17 mouse cellular contexts compared by ENCODE assay signal in the genomic region with DNA sequence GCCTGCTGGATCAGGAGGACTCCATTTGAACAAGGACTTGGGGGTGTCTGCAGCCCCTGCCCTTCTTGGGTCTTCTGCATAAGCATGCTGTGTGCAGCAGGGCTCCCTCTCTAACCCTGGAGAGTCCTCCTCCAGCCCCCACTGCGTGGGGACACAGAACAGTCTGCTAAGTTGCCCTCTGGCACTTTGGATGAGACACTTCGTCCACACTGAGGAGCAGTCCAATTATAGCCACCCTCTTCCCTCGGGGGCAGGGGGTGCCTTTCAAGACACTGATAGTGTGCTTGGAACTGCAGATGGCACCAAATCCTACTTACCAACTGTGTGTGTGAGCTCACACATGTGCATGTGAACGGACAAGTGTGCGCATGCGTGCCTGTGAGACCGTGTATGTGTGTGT.
DNase-seq lines count a peak whose midpoint lies in the region; ATAC-seq and TF ChIP-seq lines count a peak whose summit lies in the region.
"Had no signal": no experiment of that assay in that cellular context is flagged by ENCODE, and none has a peak within 500 bp of the region (broad histone marks: within the 10 kb centered on the region; RNA-seq: fewer than 3 reads in every experiment).

No protein-coding gene starts in this region.

- WGBS in hindbrain, embryonic 13.5 days = 76% methylated on average over 7 of the region's 7 CpGs
- WGBS in hindbrain, embryonic 11.5 days = 81% methylated on average over 7 of the region's 7 CpGs
- 69% methylated on average over 7 of the region's 7 CpGs for WGBS in kidney, embryonic 15.5 days
- WGBS in stomach, postnatal 0 days = 75% methylated on average over 7 of the region's 7 CpGs
- WGBS in lung, postnatal 0 days = 69% methylated on average over 7 of the region's 7 CpGs

- H3K36me3 ChIP-seq in hindbrain, embryonic 13.5 days = no peaks in the 10 kb centered on the region
- H3K36me3 ChIP-seq in hindbrain, embryonic 11.5 days (ENCODE audit: control insufficient read depth, insufficient read depth, low read length) = no peaks in the 10 kb centered on the region
- no peaks in the 10 kb centered on the region for H3K36me3 ChIP-seq in kidney, embryonic 15.5 days
- H3K36me3 ChIP-seq in stomach, postnatal 0 days (ENCODE audit: control insufficient read depth, insufficient read depth, low read length) = no peaks in the 10 kb centered on the region
- H3K36me3 ChIP-seq in lung, postnatal 0 days (ENCODE audit: insufficient read depth, low read length) = no peaks in the 10 kb centered on the region
- H3K36me3 ChIP-seq: embryonic facial prominence, embryonic 13.5 days; limb, embryonic 15.5 days had no signal

- DNase-seq in hindbrain, embryonic 11.5 days (ENCODE audit: low spot score) = no peak
- DNase-seq in retina, postnatal 1 day = peak; percentile 46
- DNase-seq in retina, embryonic 14.5 days (ENCODE audit: low spot score) = no peak
- no peak for DNase-seq in stomach, postnatal 0 days (ENCODE audit: low spot score)
- no peak for DNase-seq in testis, postnatal 10 days (ENCODE audit: low spot score)
- DNase-seq in lung, postnatal 0 days (ENCODE audit: low spot score) = no peak
- DNase-seq: B cell, adult 2 months; cerebellum, adult 9-10 months; heart, postnatal 10 days; lung, postnatal 10 days; right cerebral cortex, adult 18-20 months; thymus, postnatal 36 days had no signal

- no peak for TF ChIP-seq EP300 in stomach, postnatal 0 days (optimal IDR thresholded peaks at IDR 0.05)
- no peak for TF ChIP-seq EP300 in lung, postnatal 0 days (IDR thresholded peaks at IDR 0.05)

- peaks cover 38% of the 10 kb centered on the region for H3K4me1 ChIP-seq in hindbrain, embryonic 13.5 days (replicated peaks)
- H3K4me1 ChIP-seq in hindbrain, embryonic 11.5 days (replicated peaks; ENCODE audit: control insufficient read depth, insufficient read depth, low read length) = 0 out of 2 replicates have a peak, but pooled peaks cover 2% of the 10 kb centered on the region
- peaks cover 36% of the 10 kb centered on the region for H3K4me1 ChIP-seq in kidney, embryonic 15.5 days
- no peaks in the 10 kb centered on the region for H3K4me1 ChIP-seq in stomach, postnatal 0 days (replicated peaks; ENCODE audit: control insufficient read depth, insufficient read depth)
- peaks cover 8% of the 10 kb centered on the region for H3K4me1 ChIP-seq in lung, postnatal 0 days (ENCODE audit: insufficient read depth, low read depth, low read length)

- no peaks in the 10 kb centered on the region for H3K27me3 ChIP-seq in hindbrain, embryonic 13.5 days
- no peaks in the 10 kb centered on the region for H3K27me3 ChIP-seq in hindbrain, embryonic 11.5 days (ENCODE audit: control insufficient read depth, insufficient read depth, low read length)
- H3K27me3 ChIP-seq in kidney, embryonic 15.5 days = no peaks in the 10 kb centered on the region
- H3K27me3 ChIP-seq in stomach, postnatal 0 days (ENCODE audit: control insufficient read depth, insufficient read depth, low read length) = no peaks in the 10 kb centered on the region
- H3K27me3 ChIP-seq in lung, postnatal 0 days (replicated peaks; ENCODE audit: insufficient read depth, low read length) = no peaks in the 10 kb centered on the region
- H3K27me3 ChIP-seq: embryonic facial prominence, embryonic 13.5 days; limb, embryonic 15.5 days had no signal

- H3K4me2 ChIP-seq in hindbrain, embryonic 13.5 days = no peak overlapping the region
- no peak overlapping the region for H3K4me2 ChIP-seq in hindbrain, embryonic 11.5 days (replicated peaks; ENCODE audit: low read depth, low read length)
- H3K4me2 ChIP-seq in kidney, embryonic 15.5 days = peak overlapping the region; percentile 30; the same call in 1 of the 2 replicates
- no peak overlapping the region for H3K4me2 ChIP-seq in stomach, postnatal 0 days (replicated peaks; ENCODE audit: low read depth)
- H3K4me2 ChIP-seq in lung, postnatal 0 days (replicated peaks; ENCODE audit: low read depth, low read length) = no peak overlapping the region
- H3K4me2 ChIP-seq: embryonic facial prominence, embryonic 13.5 days; limb, embryonic 15.5 days had no signal

- peak overlapping the region; percentile 31; the same call in 1 of the 2 replicates for H3K9ac ChIP-seq in hindbrain, embryonic 13.5 days
- H3K9ac ChIP-seq in hindbrain, embryonic 11.5 days (ENCODE audit: low read depth, low read length) = no peak overlapping the region
- no peak overlapping the region for H3K9ac ChIP-seq in kidney, embryonic 15.5 days
- H3K9ac ChIP-seq in stomach, postnatal 0 days (ENCODE audit: low read length) = peak overlapping the region; percentile 23; the same call in 1 of the 2 replicates
- no peak overlapping the region for H3K9ac ChIP-seq in lung, postnatal 0 days (replicated peaks; ENCODE audit: low read depth)
- H3K9ac ChIP-seq: embryonic facial prominence, embryonic 13.5 days; limb, embryonic 15.5 days had no signal

- H3K27ac ChIP-seq in hindbrain, embryonic 13.5 days = no peak overlapping the region
- H3K27ac ChIP-seq in hindbrain, embryonic 11.5 days (ENCODE audit: low read depth, low read length) = no peak overlapping the region
- H3K27ac ChIP-seq in kidney, embryonic 15.5 days = no peak overlapping the region; the same call in 1 of the 2 replicates
- no peak overlapping the region for H3K27ac ChIP-seq in stomach, postnatal 0 days (replicated peaks)
- no peak overlapping the region for H3K27ac ChIP-seq in lung, postnatal 0 days (ENCODE audit: low read length)
- H3K27ac ChIP-seq: embryonic facial prominence, embryonic 13.5 days; limb, embryonic 15.5 days had no signal

- no peak overlapping the region for H3K4me3 ChIP-seq in hindbrain, embryonic 13.5 days
- H3K4me3 ChIP-seq in hindbrain, embryonic 11.5 days (ENCODE audit: low read depth, low read length) = no peak overlapping the region
- H3K4me3 ChIP-seq in kidney, embryonic 15.5 days (replicated peaks) = no peak overlapping the region
- no peak overlapping the region for H3K4me3 ChIP-seq in stomach, postnatal 0 days (ENCODE audit: low read depth, low read length)
- no peak overlapping the region for H3K4me3 ChIP-seq in lung, postnatal 0 days (ENCODE audit: low read depth, low read length)
- H3K4me3 ChIP-seq: embryonic facial prominence, embryonic 13.5 days; limb, embryonic 15.5 days had no signal

- no peak for TF ChIP-seq CTCF in stomach, postnatal 0 days (IDR thresholded peaks at IDR 0.05; ENCODE audit: low read depth)
- no peak for TF ChIP-seq CTCF in lung, postnatal 0 days (IDR thresholded peaks at IDR 0.05)

- ATAC-seq in hindbrain, embryonic 13.5 days (ENCODE audit: low FRiP score) = no peak
- ATAC-seq in hindbrain, embryonic 11.5 days (ENCODE audit: low FRiP score) = no peak
- 0 out of 2 replicates have a peak, but pooled peaks have one; percentile 3 for ATAC-seq in kidney, embryonic 15.5 days (replicated peaks; ENCODE audit: low FRiP score)
- no peak for ATAC-seq in stomach, postnatal 0 days (ENCODE audit: low FRiP score, low TSS enrichment)
- no peak for ATAC-seq in lung, postnatal 0 days
- ATAC-seq: forebrain, embryonic 16.5 days had no signal

- H3K9me3 ChIP-seq in hindbrain, embryonic 13.5 days = no peaks in the 10 kb centered on the region
- no peaks in the 10 kb centered on the region for H3K9me3 ChIP-seq in hindbrain, embryonic 11.5 days (ENCODE audit: control insufficient read depth, low read length)
- no peaks in the 10 kb centered on the region for H3K9me3 ChIP-seq in kidney, embryonic 15.5 days (replicated peaks)
- no peaks in the 10 kb centered on the region for H3K9me3 ChIP-seq in stomach, postnatal 0 days (ENCODE audit: control insufficient read depth, low read length)
- H3K9me3 ChIP-seq in lung, postnatal 0 days (ENCODE audit: low read length) = no peaks in the 10 kb centered on the region
- H3K9me3 ChIP-seq: embryonic facial prominence, embryonic 13.5 days; limb, embryonic 15.5 days had no signal

Comparison
In these comparisons a context has a peak if more than half of its experiments do, and no peak if none do; other contexts are left out.
1. H3K9ac ChIP-seq: peak in hindbrain, embryonic 13.5 days (single experiment) and stomach, postnatal 0 days (single experiment); none in hindbrain, embryonic 11.5 days (single experiment), kidney, embryonic 15.5 days (single experiment) and lung, postnatal 0 days (single experiment).